Mouse (Mus musculus): ENCODE measurements around the gene Cacna1i. TPM values are rescaled to one million over a fixed set of nuclear protein-coding genes. Genes with fewer than 3 reads are reported as not detected.

Cacna1i gene
- polyA plus RNA-seq, 1 experiment from 2014 or later = not detected

DNA sequence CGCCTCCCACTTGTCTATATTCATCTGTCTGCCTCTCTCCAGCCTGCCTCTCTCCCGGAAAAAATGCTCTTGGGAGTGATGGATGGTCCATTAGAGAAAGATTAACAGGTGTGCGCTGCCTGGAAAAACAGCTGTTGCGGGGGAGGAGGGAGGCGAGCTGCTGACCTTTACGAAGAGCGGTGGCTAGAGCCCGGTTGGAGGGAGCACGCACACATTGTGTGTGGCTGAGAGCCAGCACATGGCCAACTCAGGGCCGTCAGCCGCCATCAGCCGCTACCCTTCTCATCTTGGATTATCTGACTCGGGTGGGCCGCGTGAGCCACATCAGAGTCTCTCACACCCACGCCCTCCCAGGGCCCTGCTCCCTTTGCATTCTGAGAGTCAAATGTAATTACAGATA lies 79.9 kb downstream of the Cacna1i start:
- H3K4me2 ChIP-seq = no peak overlapping the region
- no peaks in the 10 kb centered on the region for H3K9me3 ChIP-seq (replicated peaks)
- no peak overlapping the region for H3K4me3 ChIP-seq (replicated peaks)
- ATAC-seq (ENCODE audit: low read depth) (no peak), DNase-seq (no peak)
- no peak overlapping the region for H3K9ac ChIP-seq
- no peaks in the 10 kb centered on the region for H3K36me3 ChIP-seq
- WGBS (ENCODE audit: insufficient replicate concordance) = 40% methylated on average over 16 of the region's 16 CpGs
- H3K27me3 ChIP-seq = 0 out of 2 replicates have a peak, but pooled peaks cover 3% of the 10 kb centered on the region
- H3K4me1 ChIP-seq (replicated peaks) = peaks cover 21% of the 10 kb centered on the region
- no peak overlapping the region for H3K27ac ChIP-seq

DNA sequence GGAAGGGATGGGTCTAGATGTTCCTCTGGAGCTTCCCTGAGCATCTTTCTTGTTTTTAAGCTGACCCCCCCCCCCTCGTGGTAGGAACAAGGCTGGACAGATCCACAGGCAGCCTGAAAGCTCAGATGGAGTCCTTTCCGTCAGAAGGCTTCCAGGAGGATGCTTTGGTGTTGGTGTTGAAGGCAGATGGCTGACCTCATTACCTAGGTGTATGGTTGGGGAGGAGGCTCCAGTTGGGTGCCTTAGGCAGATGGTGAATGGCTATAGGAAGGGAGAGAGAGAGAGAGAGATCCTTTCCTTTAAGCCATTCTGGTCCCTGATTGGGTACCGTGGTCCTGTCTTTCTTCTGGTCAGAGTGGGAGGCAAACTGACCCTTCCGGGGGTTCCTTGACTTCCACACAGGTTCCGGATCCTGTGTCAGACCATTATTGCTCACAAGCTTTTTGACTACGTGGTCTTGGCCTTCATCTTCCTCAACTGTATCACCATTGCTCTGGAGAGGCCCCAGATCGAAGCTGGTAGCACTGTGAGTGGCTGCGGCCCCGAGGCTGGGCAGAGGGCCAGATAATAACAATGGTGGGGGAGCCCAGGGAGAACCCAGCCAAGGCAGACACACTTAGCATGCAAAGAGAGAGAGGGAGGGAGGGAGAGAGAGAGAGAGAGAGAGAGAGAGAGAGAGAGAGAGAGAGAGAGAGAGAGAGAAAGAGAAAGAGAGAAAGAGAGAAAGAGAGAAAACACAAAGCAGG lies 86.4 kb downstream of the Cacna1i start:
- Histone ChIP-seq H3K4me2 (no peak overlapping the region), H3K4me1 (replicated peaks) (no peaks in the 10 kb centered on the region), H3K9me3 (replicated peaks) (no peaks in the 10 kb centered on the region), H3K27ac (no peak overlapping the region), H3K9ac (no peak overlapping the region), H3K36me3 (no peaks in the 10 kb centered on the region), H3K27me3 (no peaks in the 10 kb centered on the region), H3K4me3 (replicated peaks) (no peak overlapping the region)
- no peak for DNase-seq
- ATAC-seq (ENCODE audit: low read depth) = no peak
- WGBS (ENCODE audit: insufficient replicate concordance) = 64% methylated on average over 9 of the region's 9 CpGs

DNA sequence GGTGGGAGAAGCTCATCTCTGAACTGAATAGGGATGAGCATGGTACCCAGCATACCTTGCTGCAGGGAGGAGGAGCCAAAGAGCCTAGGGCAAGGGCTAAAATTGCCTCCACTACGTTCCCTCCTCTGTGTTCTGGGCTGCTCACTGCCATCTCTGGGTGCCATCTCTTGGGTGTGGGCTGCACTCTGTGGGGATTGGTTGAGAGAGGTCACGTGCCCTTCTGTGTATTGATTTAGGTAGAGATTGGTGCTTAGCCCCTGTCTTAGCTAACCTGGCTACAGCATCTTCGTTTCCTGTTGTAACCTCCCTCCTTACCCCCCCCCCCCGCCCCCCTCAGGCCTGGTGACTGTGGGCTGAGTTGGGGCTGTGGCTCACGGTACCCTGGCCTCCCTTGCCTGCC lies 87.8 kb downstream of the Cacna1i start:
- Histone ChIP-seq H3K36me3 (no peaks in the 10 kb centered on the region), H3K4me1 (replicated peaks) (no peaks in the 10 kb centered on the region), H3K9ac (no peak overlapping the region), H3K27me3 (no peaks in the 10 kb centered on the region), H3K9me3 (replicated peaks) (no peaks in the 10 kb centered on the region), H3K4me2 (no peak overlapping the region), H3K27ac (no peak overlapping the region), H3K4me3 (replicated peaks) (no peak overlapping the region)
- ATAC-seq (ENCODE audit: low read depth) = no peak
- DNase-seq = no peak
- 33% methylated on average over 5 of the region's 5 CpGs for WGBS (ENCODE audit: insufficient replicate concordance)

DNA sequence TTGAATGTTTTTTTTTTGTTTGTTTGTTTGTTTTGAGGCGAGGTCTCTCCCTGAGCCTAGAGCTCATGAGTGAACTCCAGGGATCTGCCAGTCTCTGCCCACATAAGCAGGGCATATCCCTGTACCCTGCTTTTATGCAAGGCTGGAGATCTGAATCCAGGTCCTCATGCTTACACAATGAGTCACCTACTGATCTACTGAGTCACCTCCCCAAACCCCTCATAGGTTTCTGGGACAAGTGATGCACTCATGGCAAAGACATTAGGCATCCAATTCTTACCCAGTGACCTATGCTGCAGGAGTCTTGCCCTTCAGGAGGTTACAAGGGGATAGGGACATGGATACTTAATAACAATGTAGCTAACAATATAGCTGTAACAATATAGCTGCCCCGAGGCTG lies 100.1 kb downstream of the Cacna1i start:
- 67% methylated on average over 2 of the region's 2 CpGs for WGBS (ENCODE audit: insufficient replicate concordance)
- DNase-seq = no peak
- ATAC-seq (ENCODE audit: low read depth) = no peak
- Histone ChIP-seq H3K27me3 (no peaks in the 10 kb centered on the region), H3K36me3 (no peaks in the 10 kb centered on the region), H3K27ac (no peak overlapping the region), H3K4me3 (replicated peaks) (no peak overlapping the region), H3K4me2 (no peak overlapping the region), H3K4me1 (replicated peaks) (no peaks in the 10 kb centered on the region), H3K9me3 (replicated peaks) (no peaks in the 10 kb centered on the region), H3K9ac (no peak overlapping the region)

DNA sequence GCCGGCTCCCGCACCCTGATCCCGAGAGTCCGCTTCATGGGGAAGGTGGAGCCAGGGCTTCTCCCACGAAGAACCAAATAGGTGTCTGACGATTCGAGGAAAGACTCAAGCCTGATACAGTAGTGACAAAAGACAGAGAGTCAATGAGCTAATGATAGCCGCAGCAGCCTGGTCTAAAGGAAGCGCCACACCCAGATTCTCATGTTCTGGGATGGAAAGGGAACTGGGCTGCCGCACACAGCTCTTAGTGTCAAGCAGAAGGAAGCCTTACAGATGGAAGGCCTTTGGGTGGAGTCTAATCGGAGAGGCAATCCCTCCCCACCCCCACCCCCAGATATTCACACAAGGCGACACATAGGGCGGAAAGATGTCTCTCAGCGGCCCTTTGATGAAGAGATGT lies 104.8 kb downstream of the Cacna1i start:
- Histone ChIP-seq H3K27ac (no peak overlapping the region), H3K9ac (no peak overlapping the region), H3K9me3 (replicated peaks) (no peaks in the 10 kb centered on the region), H3K27me3 (no peaks in the 10 kb centered on the region), H3K4me3 (replicated peaks) (no peak overlapping the region), H3K4me2 (no peak overlapping the region), H3K36me3 (no peaks in the 10 kb centered on the region), H3K4me1 (replicated peaks) (no peaks in the 10 kb centered on the region)
- DNase-seq (no peak), ATAC-seq (ENCODE audit: low read depth) (no peak)
- WGBS (ENCODE audit: insufficient replicate concordance) = 66% methylated on average over 14 of the region's 14 CpGs

DNA sequence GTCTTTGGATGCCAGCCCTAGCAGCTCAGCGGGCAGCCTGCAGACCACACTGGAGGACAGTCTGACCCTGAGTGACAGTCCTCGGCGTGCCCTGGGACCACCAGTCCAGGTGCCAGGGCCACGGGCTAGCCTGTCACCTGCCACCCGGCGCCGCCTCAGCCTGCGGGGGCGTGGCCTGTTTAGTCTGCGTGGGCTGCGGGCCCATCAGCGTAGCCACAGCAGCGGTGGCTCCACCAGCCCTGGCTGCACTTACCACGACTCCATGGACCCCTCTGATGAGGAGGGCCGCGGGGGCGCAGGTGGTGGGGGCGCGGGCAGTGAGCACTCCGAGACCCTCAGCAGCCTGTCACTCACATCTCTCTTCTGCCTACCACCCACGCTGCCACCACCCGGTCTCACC lies 108.0 kb downstream of the Cacna1i start:
- 48% methylated on average over 22 of the region's 22 CpGs for WGBS (ENCODE audit: insufficient replicate concordance)
- no peak overlapping the region for H3K4me2 ChIP-seq

DNA sequence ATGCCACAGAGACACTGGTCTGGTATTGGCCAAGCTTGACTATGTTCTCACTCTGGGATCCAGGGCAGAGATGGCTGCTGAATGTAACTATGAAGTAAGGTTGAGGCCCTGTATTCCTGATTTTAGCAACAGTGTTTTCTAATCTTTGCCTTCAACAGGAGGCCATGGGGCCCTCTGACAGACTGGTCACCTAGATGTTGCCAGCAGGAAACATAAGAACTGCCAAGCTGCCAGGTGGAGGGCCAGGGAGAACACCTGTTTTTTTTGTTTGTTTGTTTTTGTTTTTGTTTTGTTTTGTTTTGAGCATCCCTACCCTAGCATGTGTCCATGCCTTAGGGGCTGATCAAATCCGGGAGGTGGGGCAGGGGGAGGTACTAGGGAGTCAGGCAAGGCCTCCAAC lies 112.4 kb downstream of the Cacna1i start:
- H3K9ac ChIP-seq = no peak overlapping the region
- H3K4me3 ChIP-seq (replicated peaks) = no peak overlapping the region
- no peaks in the 10 kb centered on the region for H3K9me3 ChIP-seq (replicated peaks)
- WGBS (ENCODE audit: insufficient replicate concordance) = 54% methylated on average over 1 of the region's 1 CpGs
- no peak overlapping the region for H3K4me2 ChIP-seq
- H3K27me3 ChIP-seq = no peaks in the 10 kb centered on the region
- H3K36me3 ChIP-seq = no peaks in the 10 kb centered on the region
- no peak for ATAC-seq (ENCODE audit: low read depth)
- H3K4me1 ChIP-seq (replicated peaks) = no peaks in the 10 kb centered on the region
- no peak for DNase-seq
- H3K27ac ChIP-seq = no peak overlapping the region

More for the DNA sequence above, 108.0 kb downstream of the Cacna1i start:
- Histone ChIP-seq H3K36me3 (no peaks in the 10 kb centered on the region), H3K9me3 (replicated peaks) (no peaks in the 10 kb centered on the region), H3K9ac (no peak overlapping the region), H3K27me3 (no peaks in the 10 kb centered on the region), H3K27ac (no peak overlapping the region), H3K4me1 (replicated peaks) (no peaks in the 10 kb centered on the region), H3K4me3 (replicated peaks) (no peak overlapping the region)
- DNase-seq (no peak), ATAC-seq (ENCODE audit: low read depth) (no peak)

DNA sequence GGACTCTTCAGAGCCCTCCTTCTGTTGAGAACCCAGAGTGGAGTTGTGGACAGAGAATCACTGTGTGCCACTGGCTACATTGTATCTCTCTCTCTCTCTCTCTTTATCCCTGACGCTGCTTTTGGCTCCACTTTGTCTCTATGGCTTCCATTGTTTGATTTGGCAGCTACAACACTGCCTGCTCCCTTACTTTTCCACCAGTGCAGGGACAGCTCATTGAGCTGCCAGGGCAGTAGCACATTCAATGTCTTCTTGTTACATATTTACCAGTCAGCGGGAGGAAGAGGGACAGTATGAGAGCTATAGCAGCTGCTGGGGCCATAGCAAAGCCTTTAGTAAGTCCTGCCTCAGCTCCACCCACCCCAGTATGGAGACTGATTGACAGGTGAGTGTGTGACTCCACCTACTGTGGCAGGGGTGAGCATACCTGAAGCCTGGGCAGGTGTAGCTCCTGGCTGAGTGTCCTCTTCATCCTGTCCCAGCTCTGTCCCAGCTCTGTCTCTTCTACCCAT lies 114.4 kb downstream of the Cacna1i start:
- Histone ChIP-seq H3K9me3 (replicated peaks) (no peaks in the 10 kb centered on the region), H3K27ac (no peak overlapping the region), H3K27me3 (no peaks in the 10 kb centered on the region), H3K9ac (no peak overlapping the region), H3K4me1 (replicated peaks) (no peaks in the 10 kb centered on the region), H3K36me3 (no peaks in the 10 kb centered on the region), H3K4me3 (replicated peaks) (no peak overlapping the region), H3K4me2 (no peak overlapping the region)
- 33% methylated on average over 2 of the region's 2 CpGs for WGBS (ENCODE audit: insufficient replicate concordance)
- ATAC-seq (ENCODE audit: low read depth) = no peak
- no peak for DNase-seq

DNA sequence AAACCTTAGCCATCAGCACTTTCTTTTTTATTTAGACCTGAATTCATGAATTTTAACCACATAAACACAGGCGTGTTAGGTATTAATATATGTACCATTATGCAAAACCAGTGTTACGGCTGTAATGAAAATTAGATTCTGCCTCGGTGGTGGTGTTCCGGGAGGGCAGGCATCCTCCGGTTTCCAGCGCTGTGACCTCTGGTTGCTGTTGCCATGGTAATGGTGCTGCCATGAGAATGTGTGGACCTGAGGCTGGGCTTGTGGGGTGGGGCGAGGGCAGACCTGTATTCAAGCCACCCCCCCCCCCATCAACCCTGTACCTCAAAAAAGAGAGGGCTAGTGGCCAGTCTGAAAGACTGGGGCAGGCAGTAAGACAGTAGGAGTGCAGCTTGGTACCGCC lies 114.9 kb downstream of the Cacna1i start:
- no peak for ATAC-seq (ENCODE audit: low read depth)
- Histone ChIP-seq H3K9ac (no peak overlapping the region), H3K4me2 (no peak overlapping the region), H3K27me3 (no peaks in the 10 kb centered on the region), H3K9me3 (replicated peaks) (no peaks in the 10 kb centered on the region), H3K4me1 (replicated peaks) (no peaks in the 10 kb centered on the region), H3K36me3 (no peaks in the 10 kb centered on the region), H3K4me3 (replicated peaks) (no peak overlapping the region), H3K27ac (no peak overlapping the region)
- no peak for DNase-seq
- WGBS (ENCODE audit: insufficient replicate concordance) = 63% methylated on average over 8 of the region's 8 CpGs

DNA sequence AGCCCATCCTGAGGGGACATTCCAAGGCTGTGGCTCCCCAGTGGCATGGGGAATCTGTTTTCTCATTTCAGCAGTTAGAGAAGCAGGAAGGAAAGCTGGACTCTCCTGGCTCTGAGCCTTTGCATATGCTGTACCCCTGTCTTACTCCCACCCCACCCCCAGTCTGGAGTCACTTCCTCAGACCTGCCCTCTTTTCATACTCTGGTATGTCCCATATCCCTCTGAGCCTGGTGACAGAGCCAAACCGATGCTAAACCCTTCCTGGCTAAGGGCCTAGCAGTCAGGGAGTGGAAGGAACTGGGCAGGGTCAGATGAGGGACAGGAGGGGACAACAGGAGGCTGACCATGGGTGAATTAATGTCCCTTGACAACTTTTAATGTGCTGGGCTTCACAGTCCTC lies 120.8 kb downstream of the Cacna1i start:
- Histone ChIP-seq H3K4me3 (replicated peaks) (no peak overlapping the region), H3K4me1 (replicated peaks) (no peaks in the 10 kb centered on the region), H3K27ac (no peak overlapping the region), H3K4me2 (no peak overlapping the region), H3K27me3 (no peaks in the 10 kb centered on the region), H3K9me3 (replicated peaks) (no peaks in the 10 kb centered on the region), H3K9ac (no peak overlapping the region), H3K36me3 (no peaks in the 10 kb centered on the region)
- ATAC-seq (ENCODE audit: low read depth) = no peak
- no peak for DNase-seq
- 0% methylated on average over 1 of the region's 1 CpGs for WGBS (ENCODE audit: insufficient replicate concordance)

DNA sequence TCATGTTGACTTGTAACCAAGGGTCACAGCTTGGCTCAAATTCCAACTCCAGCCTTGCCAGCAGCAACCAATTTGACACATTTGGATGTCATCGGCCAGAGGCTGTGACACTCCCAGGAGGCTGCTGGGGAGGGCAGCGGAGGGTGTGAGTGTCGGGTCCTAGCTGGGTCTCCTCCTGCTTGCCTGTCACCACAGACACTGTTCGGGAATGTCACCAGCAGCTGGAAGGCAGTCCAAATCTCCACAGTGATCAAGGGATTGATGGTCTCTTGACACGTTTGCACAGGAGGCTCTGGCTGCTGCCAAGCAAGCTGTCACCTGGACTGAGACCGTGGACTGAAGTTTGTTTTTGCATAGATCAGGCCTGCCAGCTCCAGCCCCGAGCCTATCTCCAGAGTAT lies 123.6 kb downstream of the Cacna1i start:
- H3K27me3 ChIP-seq = no peaks in the 10 kb centered on the region
- no peak overlapping the region for H3K9ac ChIP-seq
- no peaks in the 10 kb centered on the region for H3K36me3 ChIP-seq
- H3K4me3 ChIP-seq (replicated peaks) = no peak overlapping the region
- no peak overlapping the region for H3K4me2 ChIP-seq
- WGBS (ENCODE audit: insufficient replicate concordance) = 57% methylated on average over 7 of the region's 7 CpGs
- no peaks in the 10 kb centered on the region for H3K4me1 ChIP-seq (replicated peaks)
- DNase-seq = no peak
- H3K9me3 ChIP-seq (replicated peaks) = no peaks in the 10 kb centered on the region
- no peak for ATAC-seq (ENCODE audit: low read depth)
- no peak overlapping the region for H3K27ac ChIP-seq

DNA sequence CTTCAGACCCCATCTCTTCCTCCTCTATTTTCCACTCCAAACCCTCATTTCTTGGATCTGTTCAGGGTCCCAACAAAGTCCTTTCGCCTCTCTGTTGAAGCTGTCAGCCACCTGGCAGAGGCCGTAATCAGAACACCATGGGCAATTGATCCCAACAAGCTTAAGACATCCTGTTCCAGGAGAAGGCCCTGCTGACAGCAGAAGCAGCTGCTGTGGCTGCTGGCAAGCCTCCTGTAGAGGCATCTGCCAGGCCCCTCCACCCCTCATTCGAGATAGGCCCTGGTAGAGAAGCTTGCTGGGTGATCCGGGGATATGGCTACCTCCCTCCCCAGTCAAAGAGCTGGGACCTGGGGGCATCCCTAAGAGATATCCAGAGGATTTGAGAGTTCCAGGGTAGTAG lies 126.0 kb downstream of the Cacna1i start:
- Histone ChIP-seq H3K4me2 (no peak overlapping the region), H3K27ac (no peak overlapping the region), H3K9me3 (replicated peaks) (no peaks in the 10 kb centered on the region), H3K9ac (no peak overlapping the region), H3K27me3 (no peaks in the 10 kb centered on the region), H3K4me3 (replicated peaks) (no peak overlapping the region), H3K4me1 (replicated peaks) (no peaks in the 10 kb centered on the region), H3K36me3 (no peaks in the 10 kb centered on the region)
- no peak for ATAC-seq (ENCODE audit: low read depth)
- DNase-seq = no peak
- 69% methylated on average over 4 of the region's 4 CpGs for WGBS (ENCODE audit: insufficient replicate concordance)

Data from liver, embryonic 13.5 days (tissue).